Mouse (Mus musculus) ES-Bruce4 (cell line): ENCODE results near the gene Cnksr1. TPM values are rescaled to one million over a fixed set of nuclear protein-coding genes. Genes with fewer than 3 reads are reported as not detected.

Experiments
- H3K27ac ChIP-seq: 2 replicates; pipeline ENCODE4 v1.5.1; 2012; ENCODE audit warnings: low read length, inconsistent platforms; ENCODE audit not compliant: insufficient read depth
- H3K27me3 ChIP-seq: 2 replicates; pipeline ENCODE4 v1.6.1; 2012; ENCODE audit warnings: mild to moderate bottlenecking, low read length, inconsistent platforms; ENCODE audit not compliant: control insufficient read depth, poor library complexity, insufficient read depth, severe bottlenecking
- H3K36me3 ChIP-seq: 2 replicates; pipeline ENCODE4 v1.6.1; 2012; ENCODE audit warnings: inconsistent platforms, mild to moderate bottlenecking, low read length, moderate library complexity; ENCODE audit not compliant: control insufficient read depth, poor library complexity, insufficient read depth, severe bottlenecking
- H3K4me1 ChIP-seq: one replicate; pipeline ENCODE4 v1.8.1; 2011; ENCODE audit warnings: low read length; ENCODE audit not compliant: control insufficient read depth, insufficient read depth
- H3K4me3 ChIP-seq: 2 replicates; pipeline ENCODE4 v1.5.1; 2011; ENCODE audit warnings: low read depth, mild to moderate bottlenecking, low read length
- H3K9ac ChIP-seq: 2 replicates; pipeline ENCODE4 v1.6.1; 2012; ENCODE audit warnings: low read depth, mild to moderate bottlenecking, inconsistent platforms; ENCODE audit not compliant: poor library complexity, severe bottlenecking
- H3K9me3 ChIP-seq: replicated peaks from 2 replicates; pipeline ENCODE4 v1.6.1; 2012; ENCODE audit warnings: mild to moderate bottlenecking, low read length, inconsistent platforms; ENCODE audit not compliant: control insufficient read depth, poor library complexity, insufficient read depth, severe bottlenecking
- CTCF ChIP-seq: IDR thresholded peaks from one replicate; pipeline ENCODE4 v1.8.1; 2011; ENCODE audit warnings: low read depth, low read length
- EP300 ChIP-seq: IDR thresholded peaks from 2 replicates; pipeline ENCODE4 v1.6.1; 2011; ENCODE audit warnings: low read depth, low read length; ENCODE audit not compliant: insufficient read depth
- POLR2A ChIP-seq: IDR thresholded peaks from one replicate; pipeline ENCODE4 v1.8.1; 2011; ENCODE audit warnings: low read length; ENCODE audit not compliant: insufficient read depth
- polyA plus RNA-seq: library from polyadenylated mRNA; stranded (reverse); fragments of >200 nt; gene quantifications from 2 replicates; pipeline ENCODE4 v1.2.4, GENCODE M21; 2011; ENCODE audit warnings: low read depth; ENCODE audit not compliant: missing spikeins, insufficient read depth, insufficient read length

The Cnksr1 gene
- polyA plus RNA-seq = 10.4 and 10.8 TPM in 2 replicates

- no peak within 1 kb of the TSS for H3K27ac ChIP-seq
- TF ChIP-seq CTCF (no peak), POLR2A (no peak), EP300 (no peak)
- H3K4me1 ChIP-seq = peaks cover 5% of the 10 kb centered on the region
- no peaks in the 10 kb centered on the region for H3K36me3 ChIP-seq
- H3K9me3 ChIP-seq = no peaks in the 10 kb centered on the region
- H3K4me3 ChIP-seq = peak within 1 kb of the TSS; percentile 72
- peak within 1 kb of the TSS; percentile 39 for H3K9ac ChIP-seq
- no peaks in the 10 kb centered on the region for H3K27me3 ChIP-seq
Observed at GRCm38 (mm10) chr4:134238279-134238651, at the start of gene Cnksr1. TSS of gene Cnksr1 (minus strand) at chr4:134238399.

- Histone ChIP-seq H3K36me3 (peaks cover 5% of the 10 kb centered on the region), H3K4me3 (peak within 1 kb of the TSS; percentile 87), H3K4me1 (no peaks in the 10 kb centered on the region), H3K9ac (peak within 1 kb of the TSS; percentile 88), H3K27me3 (no peaks in the 10 kb centered on the region), H3K9me3 (no peaks in the 10 kb centered on the region), H3K27ac (peak within 1 kb of the TSS; percentile 85)
- TF ChIP-seq EP300 = peak; percentile 79; the same call in 1 of the 2 replicates
- peak; percentile 35 for TF ChIP-seq POLR2A
- TF ChIP-seq CTCF = no peak
Observed at GRCm38 (mm10) chr4:134287575-134288025, 49.4 kb upstream of the Cnksr1 start, which contains the start of gene Pdik1l. TSS of gene Pdik1l (minus strand) at chr4:134287895.

GRCm38 (mm10) chr4:134287168-134287564, 49.0 kb upstream of the Cnksr1 start:
- H3K36me3 ChIP-seq = peaks cover 7% of the 10 kb centered on the region
- H3K4me1 ChIP-seq = no peaks in the 10 kb centered on the region
- TF ChIP-seq CTCF (no peak), POLR2A (peak; percentile 76), EP300 (no peak)

GRCm38 (mm10) chr4:134286226-134287167, 48.3 kb upstream of the Cnksr1 start:
- Histone ChIP-seq H3K4me1 (no peaks in the 10 kb centered on the region), H3K9me3 (no peaks in the 10 kb centered on the region), H3K9ac (peak overlapping the region; percentile 88), H3K4me3 (peak overlapping the region; percentile 87), H3K27me3 (no peaks in the 10 kb centered on the region), H3K27ac (no peak overlapping the region), H3K36me3 (peaks cover 7% of the 10 kb centered on the region)
- TF ChIP-seq POLR2A (no peak), EP300 (no peak), CTCF (no peak)

More at GRCm38 (mm10) chr4:134287168-134287564, 49.0 kb upstream of the Cnksr1 start:
- peak overlapping the region; percentile 87 for H3K4me3 ChIP-seq
- peak overlapping the region; percentile 70 for H3K27ac ChIP-seq
- H3K27me3 ChIP-seq = no peaks in the 10 kb centered on the region
- no peaks in the 10 kb centered on the region for H3K9me3 ChIP-seq
- peak overlapping the region; percentile 88 for H3K9ac ChIP-seq

- TF ChIP-seq CTCF (no peak), POLR2A (no peak), EP300 (no peak)
- H3K36me3 ChIP-seq = peaks cover 17% of the 10 kb centered on the region
- H3K4me3 ChIP-seq = no peak overlapping the region
Observed at GRCm38 (mm10) chr4:134284942-134285341, 46.7 kb upstream of the Cnksr1 start.

More at GRCm38 (mm10) chr4:134284942-134285341, 46.7 kb upstream of the Cnksr1 start:
- Histone ChIP-seq H3K27ac (no peak overlapping the region), H3K9ac (no peak overlapping the region), H3K27me3 (no peaks in the 10 kb centered on the region), H3K9me3 (no peaks in the 10 kb centered on the region), H3K4me1 (no peaks in the 10 kb centered on the region)
